Mouse (Mus musculus): Measurements from ENCODE around the gene Frmd8.
A peak's percentile ranks its signal among the peaks of the same experiment; 100 is the strongest.
"Not testable (repeated sequence)": the region's sequence is repeated elsewhere in the genome, so short reads cannot be mapped to it uniquely, and the experiment has no call there.

Gene Frmd8

GRCm38 (mm10) chr19:5824826-5825617, 50.1 kb downstream of the Frmd8 start:
- DNase-seq (ENCODE audit: low spot score in 2 of 2): no peak

DNA sequence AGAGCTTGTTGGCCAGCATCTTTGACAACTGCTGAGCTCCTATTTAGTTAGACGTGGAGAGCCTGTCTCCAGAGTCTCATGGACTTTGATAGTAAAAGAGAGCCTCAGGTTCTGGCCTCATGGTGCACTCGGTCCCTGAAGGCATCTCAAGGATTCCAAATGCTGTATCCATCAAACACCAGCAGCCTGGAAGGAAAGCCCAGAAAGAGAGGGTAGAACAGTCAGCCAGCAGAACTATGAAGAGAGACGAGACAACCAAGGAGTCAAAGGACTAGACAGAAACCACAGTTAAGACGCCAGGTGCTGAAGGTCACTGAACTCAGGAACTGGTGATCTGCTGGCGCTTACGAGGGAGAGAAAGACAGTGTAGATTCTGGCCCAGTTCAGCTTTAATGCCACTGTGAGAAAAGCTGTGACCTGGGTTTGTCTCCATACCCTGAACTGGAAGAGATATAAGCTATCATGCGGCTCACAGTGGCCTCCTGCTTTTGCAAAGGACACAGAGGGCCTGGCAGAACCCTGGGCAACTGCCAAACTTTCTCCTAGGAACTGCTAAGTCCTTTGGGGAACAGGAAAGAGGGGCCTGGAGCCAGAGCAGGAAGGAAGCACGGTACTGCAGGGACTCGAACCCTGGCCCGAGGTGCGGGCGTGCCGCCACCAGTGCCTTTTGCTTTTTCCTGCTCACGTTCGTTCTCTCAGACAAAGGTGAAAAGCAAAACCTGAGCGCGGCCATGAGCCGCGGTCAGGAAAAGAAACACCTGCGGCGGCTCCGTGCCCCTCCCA, 50.8 kb downstream of the Frmd8 start:
- no peak for DNase-seq (ENCODE audit: low spot score in 2 of 2)

- DNase-seq (ENCODE audit: low spot score in 2 of 2): no peak
These were observed 51.7 kb downstream of the Frmd8 start for GRCm38 (mm10) chr19:5823266-5823839.

DNA sequence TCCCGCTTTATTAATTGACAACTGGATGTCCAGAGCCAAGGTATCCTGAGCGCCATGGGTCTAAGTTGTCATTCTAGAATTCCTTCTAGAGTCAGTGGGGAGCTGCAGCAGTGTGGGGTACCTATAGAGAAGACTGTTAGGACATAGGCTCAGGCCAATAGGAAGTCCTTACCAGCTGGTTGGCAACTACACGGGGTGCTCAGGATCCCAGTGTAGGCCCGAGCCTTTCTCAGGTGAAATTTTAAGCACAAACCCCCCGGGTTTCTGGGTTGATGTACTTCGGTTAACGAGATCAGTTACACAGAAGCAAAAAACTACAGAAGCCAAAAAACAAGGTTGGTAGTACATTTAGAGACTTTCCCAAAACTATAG, 52.3 kb downstream of the Frmd8 start:
- DNase-seq (ENCODE audit: low spot score in 2 of 2): no peak

GRCm38 (mm10) chr19:5822174-5822833, 52.8 kb downstream of the Frmd8 start:
- DNase-seq (ENCODE audit: low spot score in 2 of 2): peak; percentile 72 to 84

- DNase-seq (ENCODE audit: low spot score in 2 of 2): no peak
These were observed 53.3 kb downstream of the Frmd8 start for GRCm38 (mm10) chr19:5821847-5822173.

- DNase-seq (ENCODE audit: low spot score in 2 of 2): no peak
These were observed 55.5 kb downstream of the Frmd8 start for GRCm38 (mm10) chr19:5819549-5819948.

- no peak for DNase-seq (ENCODE audit: low spot score in 2 of 2)
These were observed 56.5 kb downstream of the Frmd8 start for GRCm38 (mm10) chr19:5818590-5818977.

GRCm38 (mm10) chr19:5817703-5818589, 57.1 kb downstream of the Frmd8 start:
- peak; percentile 70 to 92 for DNase-seq (ENCODE audit: low spot score in 2 of 2)

GRCm38 (mm10) chr19:5815928-5816327, 59.1 kb downstream of the Frmd8 start:
- no peak for DNase-seq (ENCODE audit: low spot score in 2 of 2)

DNA sequence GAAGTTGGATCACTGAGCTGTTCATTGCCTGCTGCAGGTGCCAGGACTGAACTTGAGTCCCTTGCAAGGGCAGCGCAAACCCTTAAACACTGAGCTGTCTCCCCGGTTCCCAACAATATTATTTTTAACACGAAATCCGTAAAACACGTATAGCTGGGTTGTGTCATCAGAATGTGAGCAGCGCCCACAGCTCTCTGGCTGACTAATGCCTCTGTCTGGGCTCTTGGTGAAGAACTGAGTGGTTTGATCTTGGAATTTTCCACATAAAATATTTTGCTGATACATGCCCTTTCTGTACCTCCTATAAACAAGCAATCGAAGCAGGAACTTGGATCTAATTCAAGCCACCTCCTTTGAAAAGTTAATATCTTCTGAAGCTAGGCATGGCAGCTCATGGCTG, 60.1 kb downstream of the Frmd8 start:
- peak; percentile 68 to 70 for DNase-seq (ENCODE audit: low spot score in 2 of 2)

- not testable (repeated sequence) for DNase-seq (ENCODE audit: low spot score in 2 of 2)
These were observed 61.0 kb downstream of the Frmd8 start for GRCm38 (mm10) chr19:5814048-5814447.

DNA sequence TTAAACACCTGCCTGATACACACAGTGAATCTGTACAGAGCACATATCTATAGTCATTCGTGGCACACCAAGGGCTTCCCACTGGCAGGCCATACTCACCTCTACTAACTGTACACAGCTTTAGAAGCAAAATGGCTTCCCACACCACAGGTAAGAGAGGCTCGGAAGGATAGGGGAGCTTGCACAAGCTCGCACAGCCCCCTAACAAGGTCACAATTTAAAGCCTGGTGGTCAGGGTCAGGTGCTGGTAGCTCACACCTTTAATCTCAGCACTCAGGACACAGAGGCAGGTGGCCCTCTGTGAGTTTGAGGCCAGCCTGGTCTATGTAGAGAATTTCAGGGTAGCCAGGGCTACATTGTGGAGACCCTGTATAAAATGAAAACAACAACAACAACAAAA, 61.5 kb downstream of the Frmd8 start:
- DNase-seq (ENCODE audit: low spot score in 2 of 2): no peak

DNA sequence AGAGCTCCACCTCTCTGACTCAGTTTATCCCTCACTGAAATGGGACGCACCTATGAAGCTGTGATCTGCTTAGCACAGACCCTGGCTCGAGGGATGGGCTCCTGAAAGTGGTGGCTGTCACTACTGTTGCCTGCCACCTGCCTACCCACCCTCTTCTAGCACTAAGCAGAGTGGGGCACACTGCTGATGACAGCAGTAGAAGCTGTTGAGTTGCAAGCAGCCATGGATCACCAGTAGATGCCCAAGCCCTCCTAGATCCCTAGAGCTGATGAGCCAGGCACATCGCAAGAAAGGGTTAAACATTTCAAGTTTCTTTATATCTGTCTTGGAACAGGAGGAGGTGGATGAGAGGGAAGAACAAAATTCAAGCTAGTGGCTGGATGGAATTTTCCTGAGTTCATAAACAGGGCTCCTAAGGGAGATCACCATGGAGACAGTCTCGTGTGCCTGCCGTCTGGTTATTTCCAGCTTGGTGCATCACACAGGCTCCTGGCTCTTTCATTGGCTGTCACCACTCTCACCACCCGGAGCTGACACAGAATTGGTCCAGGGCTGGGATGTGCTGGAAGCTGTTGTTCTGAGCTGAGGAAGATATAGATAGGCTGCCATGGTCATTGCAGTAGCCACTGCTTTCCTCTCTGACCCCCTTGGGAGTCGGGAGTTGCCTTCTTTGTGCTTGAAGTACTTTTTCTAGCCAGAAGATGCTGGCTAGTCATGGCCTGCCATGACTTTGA, 63.1 kb downstream of the Frmd8 start:
- DNase-seq (ENCODE audit: low spot score in 2 of 2): peak; percentile 96 to 97

- no peak for DNase-seq (ENCODE audit: low spot score in 2 of 2)
These were observed 64.1 kb downstream of the Frmd8 start for GRCm38 (mm10) chr19:5810840-5811563.

- DNase-seq (ENCODE audit: low spot score in 2 of 2): peak in 1 of 2 experiments; percentile 72
These were observed 64.8 kb downstream of the Frmd8 start for GRCm38 (mm10) chr19:5810103-5810839.

DNA sequence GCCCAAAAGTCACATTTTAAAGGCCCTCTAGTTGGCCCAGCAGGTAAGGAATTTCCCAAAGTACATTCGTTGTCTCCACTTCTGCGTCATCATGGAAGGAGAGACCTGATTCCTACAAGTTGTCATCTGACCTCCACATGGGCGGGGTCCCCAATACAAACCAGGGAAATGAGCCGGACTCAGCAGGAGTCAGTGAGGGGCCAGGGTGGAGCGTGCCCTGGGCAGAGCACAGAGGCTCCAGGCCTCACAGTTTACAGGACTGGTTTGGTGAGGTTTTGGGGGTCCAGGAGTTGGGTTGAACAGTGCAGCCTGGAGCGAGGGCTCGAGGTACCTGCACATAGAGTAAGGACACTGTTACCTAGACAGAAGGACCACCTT, 65.4 kb downstream of the Frmd8 start:
- DNase-seq (ENCODE audit: low spot score in 2 of 2): no peak

- DNase-seq (ENCODE audit: low spot score in 2 of 2): no peak
These were observed 65.9 kb downstream of the Frmd8 start for GRCm38 (mm10) chr19:5808955-5809711.

GRCm38 (mm10) chr19:5807740-5808139, 67.3 kb downstream of the Frmd8 start:
- DNase-seq (ENCODE audit: low spot score in 2 of 2): no peak

All from left cerebral cortex, adult 9 months (tissue).